Mouse (Mus musculus): ENCODE results near the gene Sergef.

The Sergef gene

GRCm38 (mm10) chr7:46540616-46541015 lies 99.0 kb downstream of the Sergef start:
- no peak for DNase-seq (ENCODE audit: low spot score)

DNA sequence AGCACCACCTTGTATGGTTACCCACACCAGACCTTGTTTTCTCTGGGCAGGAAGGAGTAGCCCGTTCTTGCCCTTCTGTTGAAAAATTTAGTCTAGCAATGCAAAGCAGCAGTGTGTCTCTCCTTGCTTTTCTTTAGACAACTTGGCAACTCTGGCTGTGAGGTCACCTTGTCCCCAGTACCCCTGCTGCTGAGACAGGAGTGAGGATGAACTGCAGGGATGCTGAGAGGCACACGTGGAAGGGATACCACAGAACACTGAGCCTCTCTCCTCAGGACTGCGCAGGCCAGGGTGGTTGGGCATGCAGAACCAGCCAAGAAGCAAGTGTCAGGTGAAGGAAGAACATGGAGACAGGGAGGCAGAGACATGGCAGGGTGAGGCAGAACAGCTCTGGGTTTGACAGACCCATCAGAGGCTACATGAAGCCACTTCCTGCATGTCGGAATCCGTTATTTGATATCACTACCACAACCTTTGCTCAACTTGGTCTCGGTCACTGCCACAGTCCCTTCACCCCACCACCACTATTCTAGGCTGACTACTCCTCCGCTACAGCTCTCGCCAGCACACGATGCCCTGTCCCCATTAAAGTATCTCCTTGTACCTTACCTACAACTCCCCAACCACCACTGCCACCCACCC lies 103.0 kb downstream of the Sergef start:
- no peak for DNase-seq (ENCODE audit: low spot score)

- no peak for DNase-seq (ENCODE audit: low spot score)
These were observed 104.2 kb downstream of the Sergef start for GRCm38 (mm10) chr7:46535429-46535799.

- DNase-seq (ENCODE audit: low spot score) = no peak
These were observed 104.7 kb downstream of the Sergef start for GRCm38 (mm10) chr7:46534767-46535428.

DNA sequence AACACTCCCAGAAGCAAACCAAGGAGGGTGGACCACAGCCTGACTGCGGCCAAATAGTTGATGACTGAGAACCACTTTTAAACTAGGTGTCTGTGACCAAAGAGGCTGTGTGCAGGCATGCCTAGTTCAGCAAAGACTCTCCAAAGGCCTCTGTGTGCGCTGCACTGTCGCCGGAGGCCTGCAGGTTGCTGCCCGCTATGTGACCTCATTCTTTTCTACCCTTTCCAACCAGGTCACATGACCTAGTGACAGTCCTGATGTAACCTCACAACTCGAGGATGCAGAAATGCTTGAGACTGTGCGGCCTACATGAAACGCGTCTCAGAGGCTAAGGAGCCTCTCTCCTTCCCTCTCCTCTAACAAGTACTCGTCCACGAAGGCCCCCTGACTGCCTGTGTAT lies 106.1 kb downstream of the Sergef start:
- no peak for DNase-seq (ENCODE audit: low spot score)

DNA sequence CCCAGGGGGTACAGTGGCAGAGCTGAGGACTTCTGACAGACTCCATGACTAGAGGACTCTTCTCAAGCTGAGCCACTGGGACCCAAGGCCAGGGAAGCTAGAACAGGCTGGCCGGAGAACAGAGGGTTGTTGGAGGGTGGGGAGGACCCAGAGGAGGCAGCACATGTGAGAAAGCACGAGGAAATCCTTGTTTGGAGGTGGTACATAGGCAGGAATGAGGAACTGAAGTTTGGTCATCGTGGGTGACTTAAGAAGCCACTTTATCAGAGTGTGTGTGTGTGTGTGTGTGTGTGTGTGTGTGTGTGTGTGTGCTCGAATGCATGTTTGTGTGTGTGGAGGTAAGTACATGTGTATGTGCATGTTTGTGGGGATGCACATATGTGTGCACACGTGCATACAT lies 108.3 kb downstream of the Sergef start:
- no peak for DNase-seq (ENCODE audit: low spot score)

DNA sequence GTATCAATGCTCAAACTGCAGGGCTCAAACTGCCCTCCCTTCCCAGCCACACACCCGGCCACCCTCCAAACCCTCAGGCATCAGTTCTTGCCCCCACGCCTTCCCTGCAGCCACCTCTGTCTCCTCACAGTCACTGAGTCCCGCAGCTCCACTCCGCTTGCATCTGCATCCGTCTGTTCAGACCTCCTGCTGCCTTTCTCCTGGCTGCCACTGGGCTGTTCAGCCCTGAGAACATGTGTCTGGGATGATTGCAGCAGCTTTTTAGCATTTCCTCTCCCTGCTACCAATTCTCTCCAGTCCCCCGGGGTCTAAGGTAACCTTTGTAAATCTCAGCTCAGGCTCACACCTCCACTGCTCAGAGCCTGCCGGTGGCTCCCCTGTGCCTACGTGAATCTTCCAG lies 109.7 kb downstream of the Sergef start:
- no peak for DNase-seq (ENCODE audit: low spot score)

GRCm38 (mm10) chr7:46529259-46529658 lies 110.3 kb downstream of the Sergef start:
- DNase-seq (ENCODE audit: low spot score) = no peak

GRCm38 (mm10) chr7:46526665-46527154 lies 112.9 kb downstream of the Sergef start:
- DNase-seq (ENCODE audit: low spot score) = no peak

- DNase-seq (ENCODE audit: low spot score) = no peak
These were observed 116.4 kb downstream of the Sergef start for GRCm38 (mm10) chr7:46523215-46523614.

GRCm38 (mm10) chr7:46521794-46522193 lies 117.8 kb downstream of the Sergef start:
- no peak for DNase-seq (ENCODE audit: low spot score)

- no peak for DNase-seq (ENCODE audit: low spot score)
These were observed 120.5 kb downstream of the Sergef start for GRCm38 (mm10) chr7:46519148-46519547.

- no peak for DNase-seq (ENCODE audit: low spot score)
These were observed 122.4 kb downstream of the Sergef start for GRCm38 (mm10) chr7:46517158-46517557.

GRCm38 (mm10) chr7:46515960-46516359 lies 123.6 kb downstream of the Sergef start:
- no peak for DNase-seq (ENCODE audit: low spot score)

DNA sequence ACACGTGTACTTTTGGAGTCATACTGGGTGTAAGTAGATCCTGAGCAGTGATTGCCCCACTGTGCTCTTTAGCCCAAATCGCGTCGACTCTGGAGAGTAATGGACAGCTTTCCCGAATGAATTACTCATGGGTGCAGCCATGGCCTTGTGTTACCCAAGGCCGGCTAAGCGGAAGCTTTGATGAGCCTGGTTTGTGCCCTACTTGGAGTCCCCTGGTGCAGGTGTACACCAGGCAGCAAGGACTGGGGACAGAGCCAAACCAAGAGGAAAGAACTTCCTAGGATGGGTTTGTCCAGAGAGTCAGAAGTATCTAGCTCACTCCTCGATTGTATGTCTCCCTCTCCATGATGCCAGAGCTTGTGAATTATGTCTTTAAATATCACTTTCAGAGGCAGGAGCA lies 124.6 kb downstream of the Sergef start:
- DNase-seq (ENCODE audit: low spot score) = no peak

GRCm38 (mm10) chr7:46513562-46513961 lies 126.0 kb downstream of the Sergef start:
- DNase-seq (ENCODE audit: low spot score) = no peak

DNA sequence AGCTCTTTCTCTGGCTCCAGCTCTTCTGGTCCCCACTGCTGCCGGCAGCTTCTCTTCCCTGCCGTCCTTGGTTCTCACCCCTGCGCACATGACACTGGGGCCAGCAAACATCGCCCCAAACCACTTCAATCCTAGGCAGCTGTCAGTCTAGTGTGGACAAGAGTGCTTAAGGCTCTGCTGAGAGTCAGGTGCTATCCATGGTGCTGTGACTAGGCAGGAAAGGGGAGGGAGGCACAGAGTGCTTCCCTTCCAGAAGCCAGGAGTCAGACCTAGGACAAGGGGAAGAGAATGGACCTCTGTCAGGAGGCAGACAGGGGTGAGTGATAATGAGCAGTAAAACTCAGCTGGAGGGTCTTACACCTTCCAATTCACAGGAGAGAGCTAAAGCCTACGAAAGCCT lies 126.8 kb downstream of the Sergef start:
- no peak for DNase-seq (ENCODE audit: low spot score)

GRCm38 (mm10) chr7:46510806-46511205 lies 128.8 kb downstream of the Sergef start:
- no peak for DNase-seq (ENCODE audit: low spot score)

GRCm38 (mm10) chr7:46509391-46510310 lies 130.0 kb downstream of the Sergef start:
- peak; percentile 35 for DNase-seq (ENCODE audit: low spot score)

DNA sequence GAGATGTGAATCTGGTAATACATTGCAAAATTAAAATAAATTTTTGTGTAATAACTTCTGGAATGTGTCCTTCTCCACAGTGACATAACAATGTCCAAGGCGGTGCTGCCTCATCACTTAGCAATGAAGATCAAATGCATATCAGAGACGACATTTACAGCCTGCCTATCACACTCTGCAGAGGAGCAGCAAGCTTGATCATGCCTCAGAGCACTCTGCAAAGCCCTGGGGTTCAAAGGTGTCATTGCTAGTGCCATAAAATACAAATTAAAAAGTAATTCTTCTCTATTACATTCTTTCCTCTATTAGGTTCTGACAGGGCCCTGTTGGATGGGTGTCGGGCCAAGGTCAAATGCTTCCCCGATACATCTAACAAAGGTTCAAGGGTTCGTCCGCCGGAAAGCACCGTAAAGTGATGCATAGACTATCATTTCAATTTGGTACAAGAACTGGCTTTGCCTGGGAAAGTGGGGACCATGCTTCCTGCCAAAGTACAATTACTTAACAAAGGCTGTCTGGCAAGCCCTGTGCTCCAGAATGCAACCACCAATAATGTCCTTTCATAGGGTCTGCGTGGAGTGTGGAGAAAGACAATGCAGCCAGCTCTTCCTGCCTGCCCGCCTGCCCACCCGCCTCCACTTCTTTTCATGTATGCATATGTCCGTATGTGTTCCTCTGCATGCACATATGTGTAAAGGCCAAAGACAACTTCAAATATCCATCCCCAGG lies 130.9 kb downstream of the Sergef start:
- no peak for DNase-seq (ENCODE audit: low spot score)

- DNase-seq (ENCODE audit: low spot score) = no peak
These were observed 135.4 kb downstream of the Sergef start for GRCm38 (mm10) chr7:46504157-46504556.

- DNase-seq (ENCODE audit: low spot score) = no peak
These were observed 137.0 kb downstream of the Sergef start for GRCm38 (mm10) chr7:46502650-46503049.

Measured in lung, postnatal 25 days (tissue).